Mouse (Mus musculus) limb, embryonic 13.5 days (tissue): Measurements from ENCODE around the gene Kank4. TPM values are rescaled to one million over a fixed set of nuclear protein-coding genes. Genes with fewer than 3 reads are reported as not detected.
A peak's percentile ranks its signal among the peaks of the same experiment; 100 is the strongest.
"Not testable (repeated sequence)": the region's sequence is repeated elsewhere in the genome, so short reads cannot be mapped to it uniquely, and the experiment has no call there.

ENCODE experiments used
- ATAC-seq: fragments of 200-750 bp; cut with Nextera tagmentation; 2 replicates; pipeline ENCODE4 v1.8.0; 2017; ENCODE audit warnings: low read depth, moderate number of reproducible peaks, moderate TSS enrichment; ENCODE audit not compliant: low FRiP score
- H3K27ac ChIP-seq: fragments of 300-500 bp; sonication (generic); 2 replicates; pipeline ENCODE4 v1.5.1; 2015; ENCODE audit warnings: inconsistent platforms, mild to moderate bottlenecking, moderate library complexity
- H3K27me3 ChIP-seq: fragments of 300-500 bp; sonication (generic); 2 replicates; pipeline ENCODE4 v1.6.1; 2015; ENCODE audit warnings: mild to moderate bottlenecking, inconsistent platforms
- H3K36me3 ChIP-seq: fragments of 300-500 bp; sonication (generic); 2 replicates; pipeline ENCODE4 v1.6.1; 2015; ENCODE audit warnings: inconsistent platforms, mild to moderate bottlenecking, moderate library complexity
- H3K4me1 ChIP-seq: fragments of 300-500 bp; sonication (generic); 2 replicates; pipeline ENCODE4 v1.6.1; 2015; ENCODE audit warnings: inconsistent platforms
- H3K4me2 ChIP-seq: fragments of 300-500 bp; sonication (generic); replicated peaks from 2 replicates; pipeline ENCODE4 v1.6.1; 2015; ENCODE audit warnings: inconsistent platforms, mild to moderate bottlenecking, moderate library complexity
- H3K4me3 ChIP-seq: fragments of 300-500 bp; sonication (generic); 2 replicates; pipeline ENCODE4 v1.5.1; 2015; ENCODE audit warnings: moderate library complexity, mild to moderate bottlenecking, inconsistent platforms
- H3K9ac ChIP-seq: fragments of 300-500 bp; sonication (generic); 2 replicates; pipeline ENCODE4 v1.6.1; 2015; ENCODE audit warnings: mild to moderate bottlenecking, inconsistent platforms
- H3K9me3 ChIP-seq: fragments of 300-500 bp; sonication (generic); 2 replicates; pipeline ENCODE4 v1.6.1; 2016; ENCODE audit warnings: inconsistent platforms
- WGBS: fragments of 180-500 bp; shearing (Covaris S2); methylation state at CpG from one replicate; pipeline ENCODE4 v1.1.7; 2015; 5-methylcytosine and 5-hydroxymethylcytosine counted together
- polyA plus RNA-seq: library from polyadenylated mRNA; unstranded; fragments of >200 nt; fragmentation: Nextera tagmentation; extraction: Ambion mirVana; gene quantifications from 2 replicates; pipeline ENCODE4 v1.2.1, GENCODE M21; 2015

Gene Kank4
- polyA plus RNA-seq: 2.8 and 3.0 TPM in 2 replicates

GRCm38 (mm10) chr4:98817184-98817911 lies at the start of gene Kank4:
Kank4 (minus strand) TSS chr4:98817537.
- peaks cover 50% of the 10 kb centered on the region for H3K4me1 ChIP-seq
- H3K4me2 ChIP-seq: peak within 1 kb of the TSS; percentile 77
- peak; percentile 82 for ATAC-seq
- peak within 1 kb of the TSS; percentile 85 for H3K4me3 ChIP-seq
- no peaks in the 10 kb centered on the region for H3K36me3 ChIP-seq
- H3K27ac ChIP-seq: peak within 1 kb of the TSS; percentile 73
- H3K9ac ChIP-seq: peak within 1 kb of the TSS; percentile 93
- no peaks in the 10 kb centered on the region for H3K27me3 ChIP-seq
- no peaks in the 10 kb centered on the region for H3K9me3 ChIP-seq
- WGBS: under 1% methylated on average over 72 of the region's 72 CpGs

DNA sequence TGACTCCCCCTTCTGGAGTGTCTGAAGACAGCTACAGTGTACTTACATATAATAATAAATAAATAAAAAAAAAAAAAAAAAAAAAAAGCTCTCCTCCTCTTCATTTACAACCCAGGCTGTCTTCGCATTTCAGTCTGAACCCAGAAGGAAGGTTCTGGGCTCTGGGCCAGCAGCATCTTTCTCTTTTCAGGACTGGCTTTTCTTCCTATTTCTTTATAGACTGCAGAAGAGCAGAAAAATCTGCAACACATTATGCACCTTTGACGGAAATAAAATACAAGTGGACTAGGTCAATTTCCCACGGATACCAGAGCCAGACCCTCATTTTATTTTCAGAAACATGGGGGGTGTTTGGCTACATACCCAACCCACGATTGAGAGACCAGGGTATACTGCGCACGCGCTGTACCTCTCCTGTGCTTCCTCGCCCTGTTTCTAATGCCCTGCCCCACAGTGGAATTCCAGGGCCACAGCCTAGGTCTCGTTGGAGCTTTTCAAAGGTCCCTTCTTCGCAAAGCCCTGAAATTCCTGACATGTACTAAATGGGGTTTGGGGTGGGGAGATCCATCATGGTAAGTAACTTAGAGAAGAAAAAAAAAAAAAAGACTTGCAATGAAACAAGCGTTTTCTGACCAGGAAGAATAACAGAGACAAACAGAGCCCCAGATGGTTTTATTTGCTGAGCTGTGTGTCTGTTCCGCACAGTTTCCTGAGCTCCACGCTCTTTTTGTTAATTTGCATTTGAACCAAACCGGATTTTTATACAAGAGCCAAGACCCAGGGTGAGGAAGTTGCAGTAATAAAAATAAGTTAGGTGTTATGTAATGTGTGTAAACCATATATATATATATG lies 48.3 kb upstream of the Kank4 start:
- Histone ChIP-seq H3K4me1 (peaks cover 6% of the 10 kb centered on the region; the same call in 1 of the 2 replicates), H3K9me3 (peaks cover 10% of the 10 kb centered on the region; the same call in 1 of the 2 replicates), H3K4me2 (no peak overlapping the region), H3K27me3 (no peaks in the 10 kb centered on the region), H3K36me3 (no peaks in the 10 kb centered on the region), H3K4me3 (no peak overlapping the region), H3K9ac (no peak overlapping the region), H3K27ac (peak overlapping the region; percentile 28; the same call in 1 of the 2 replicates)
- ATAC-seq: peak; percentile 91
- 49% methylated on average over 14 of the region's 14 CpGs for WGBS

DNA sequence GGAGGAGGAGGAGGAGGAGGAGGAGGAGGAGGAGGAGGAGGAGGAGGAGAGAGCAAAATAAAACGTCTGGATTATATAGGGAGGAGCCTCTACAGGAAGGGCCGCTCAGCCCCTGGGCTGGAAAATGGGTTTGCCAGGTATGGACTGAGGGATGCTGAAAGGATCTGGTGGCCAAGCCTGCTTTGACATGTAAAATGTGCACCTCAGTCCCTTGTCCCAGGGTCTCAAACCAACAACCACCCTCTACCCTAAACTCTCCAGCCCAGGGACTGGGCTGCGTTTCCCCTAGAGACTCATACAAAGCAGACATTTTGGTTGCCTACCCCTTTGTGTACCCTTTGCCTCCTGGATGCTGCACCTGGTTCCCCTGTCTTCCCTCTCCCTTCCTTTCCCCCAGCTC lies 47.2 kb upstream of the Kank4 start:
- no peak overlapping the region for H3K9ac ChIP-seq
- H3K4me2 ChIP-seq: no peak overlapping the region
- no peak overlapping the region for H3K4me3 ChIP-seq
- no peaks in the 10 kb centered on the region for H3K27me3 ChIP-seq
- peaks cover 16% of the 10 kb centered on the region; the same call in 1 of the 2 replicates for H3K9me3 ChIP-seq
- no peak overlapping the region for H3K27ac ChIP-seq
- H3K4me1 ChIP-seq: peaks cover 6% of the 10 kb centered on the region; the same call in 1 of the 2 replicates
- no peaks in the 10 kb centered on the region for H3K36me3 ChIP-seq
- WGBS: 83% methylated on average over 3 of the region's 3 CpGs
- no peak for ATAC-seq

- no peak for ATAC-seq
- WGBS: 50% methylated on average over 1 of the region's 2 CpGs
Measured at GRCm38 (mm10) chr4:98864094-98864493, 46.8 kb upstream of the Kank4 start.

DNA sequence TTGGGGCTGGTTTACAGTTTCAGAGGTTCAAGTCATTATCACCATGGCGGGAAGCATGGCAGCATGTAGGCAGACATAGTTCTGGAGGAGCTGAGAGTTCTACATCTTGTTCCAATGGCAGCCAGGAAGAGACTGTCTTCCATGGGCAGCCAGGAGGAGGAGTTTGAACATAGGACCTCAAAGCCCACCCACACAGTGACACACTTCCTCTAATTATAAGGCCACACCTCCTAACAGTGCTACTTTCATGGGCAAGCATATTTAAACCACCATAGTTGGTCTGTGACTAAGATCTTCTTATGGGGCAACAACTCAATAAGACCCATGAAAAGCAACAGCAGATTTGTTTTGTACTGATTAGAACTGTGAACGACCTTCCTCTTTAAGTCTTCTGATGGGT lies 46.1 kb upstream of the Kank4 start:
- H3K27me3 ChIP-seq: no peaks in the 10 kb centered on the region

More at GRCm38 (mm10) chr4:98864094-98864493, 46.8 kb upstream of the Kank4 start:
- no peak overlapping the region for H3K4me3 ChIP-seq
- no peak overlapping the region for H3K4me2 ChIP-seq
- H3K36me3 ChIP-seq: no peaks in the 10 kb centered on the region
- H3K27me3 ChIP-seq: no peaks in the 10 kb centered on the region
- peaks cover 16% of the 10 kb centered on the region; the same call in 1 of the 2 replicates for H3K9me3 ChIP-seq
- H3K27ac ChIP-seq: no peak overlapping the region
- peaks cover 6% of the 10 kb centered on the region; the same call in 1 of the 2 replicates for H3K4me1 ChIP-seq
- no peak overlapping the region for H3K9ac ChIP-seq

GRCm38 (mm10) chr4:98858151-98858855 lies 41.0 kb upstream of the Kank4 start:
- H3K4me2 ChIP-seq: no peak overlapping the region
- 67% methylated on average over 4 of the region's 4 CpGs for WGBS
- H3K4me1 ChIP-seq: peaks cover 9% of the 10 kb centered on the region
- no peaks in the 10 kb centered on the region for H3K27me3 ChIP-seq
- H3K9ac ChIP-seq: no peak overlapping the region
- no peak overlapping the region for H3K4me3 ChIP-seq
- no peaks in the 10 kb centered on the region for H3K36me3 ChIP-seq
- no peak overlapping the region for H3K27ac ChIP-seq
- ATAC-seq: no peak
- 0 out of 2 replicates have a peak, but pooled peaks cover 5% of the 10 kb centered on the region for H3K9me3 ChIP-seq

More for the DNA sequence above, 46.1 kb upstream of the Kank4 start:
- 79% methylated on average over 2 of the region's 2 CpGs for WGBS
- Histone ChIP-seq H3K4me2 (no peak overlapping the region), H3K4me3 (no peak overlapping the region), H3K27ac (no peak overlapping the region), H3K36me3 (no peaks in the 10 kb centered on the region), H3K9me3 (peaks cover 16% of the 10 kb centered on the region; the same call in 1 of the 2 replicates), H3K4me1 (peaks cover 6% of the 10 kb centered on the region; the same call in 1 of the 2 replicates), H3K9ac (no peak overlapping the region)
- ATAC-seq: no peak

- Histone ChIP-seq H3K4me3 (no peak overlapping the region), H3K9me3 (0 out of 2 replicates have a peak, but pooled peaks cover 5% of the 10 kb centered on the region), H3K4me1 (peaks cover 9% of the 10 kb centered on the region), H3K27ac (peak overlapping the region; percentile 55; the same call in 1 of the 2 replicates), H3K4me2 (no peak overlapping the region), H3K36me3 (no peaks in the 10 kb centered on the region), H3K27me3 (no peaks in the 10 kb centered on the region), H3K9ac (no peak overlapping the region)
- peak; percentile 69 for ATAC-seq
- WGBS: 53% methylated on average over 11 of the region's 11 CpGs
Measured at GRCm38 (mm10) chr4:98857037-98857648, 39.8 kb upstream of the Kank4 start.

DNA sequence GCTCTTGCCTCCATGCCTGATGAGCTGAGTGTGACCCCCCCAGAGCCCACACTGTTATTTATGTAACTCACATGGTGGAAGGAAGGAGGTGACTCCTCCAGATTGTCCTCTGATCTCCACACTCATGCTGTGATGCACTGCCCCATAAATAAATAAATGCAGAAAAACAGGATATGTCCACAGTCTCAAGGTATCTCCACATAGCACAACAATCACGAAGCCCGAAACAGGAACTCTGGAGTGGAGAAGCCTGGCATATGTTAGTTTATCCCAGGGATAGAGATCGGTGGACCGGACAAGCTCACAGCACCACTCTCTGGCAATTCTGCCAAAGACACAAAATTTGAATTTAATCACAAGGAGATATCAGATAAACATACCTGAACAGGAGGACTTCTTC lies 36.6 kb upstream of the Kank4 start:
- ATAC-seq: no peak
- H3K27ac ChIP-seq: no peak overlapping the region
- no peaks in the 10 kb centered on the region for H3K27me3 ChIP-seq
- no peak overlapping the region for H3K9ac ChIP-seq
- WGBS: 80% methylated on average over 4 of the region's 4 CpGs
- H3K4me2 ChIP-seq: no peak overlapping the region
- H3K4me1 ChIP-seq: peaks cover 9% of the 10 kb centered on the region
- H3K36me3 ChIP-seq: no peaks in the 10 kb centered on the region
- peaks cover 5% of the 10 kb centered on the region; the same call in 1 of the 2 replicates for H3K9me3 ChIP-seq
- H3K4me3 ChIP-seq: no peak overlapping the region

GRCm38 (mm10) chr4:98850485-98850884 lies 33.1 kb upstream of the Kank4 start:
- not testable (repeated sequence) for ATAC-seq

DNA sequence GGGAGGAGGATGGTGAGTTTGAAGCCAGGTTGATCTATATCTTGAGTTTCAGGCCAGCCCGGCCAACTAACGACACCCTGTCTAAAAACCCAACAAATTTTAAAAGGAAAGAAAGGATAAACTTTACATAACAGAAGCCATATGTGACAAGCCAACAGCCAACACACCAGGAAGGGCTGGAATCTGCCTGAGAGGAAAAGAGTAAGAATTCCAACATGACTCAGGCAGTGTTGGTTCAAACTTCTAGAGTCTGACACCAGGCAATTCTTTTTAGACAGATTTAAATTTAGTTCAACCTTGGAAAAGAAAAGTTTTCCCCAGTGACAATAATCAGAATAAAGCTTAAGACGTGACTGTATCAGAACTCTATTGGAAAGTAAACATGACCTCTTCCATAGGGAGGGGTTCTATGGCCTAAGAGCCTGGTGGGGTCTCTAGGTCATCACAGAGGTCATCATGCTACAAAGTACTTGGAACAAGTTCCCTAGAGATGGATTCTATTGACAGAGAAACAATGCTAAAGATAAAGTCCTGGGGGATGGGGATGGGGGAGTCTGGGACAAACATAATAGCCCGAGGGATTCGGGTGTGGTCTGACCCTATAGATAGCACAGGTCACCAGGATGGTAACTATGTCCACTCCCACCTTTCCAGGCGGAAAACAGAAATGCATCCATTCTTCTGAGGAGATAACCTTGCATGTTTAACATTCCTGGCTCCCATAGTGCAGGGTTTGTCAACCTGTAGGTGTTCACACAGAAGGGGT lies 30.0 kb upstream of the Kank4 start:
- no peaks in the 10 kb centered on the region for H3K36me3 ChIP-seq
- no peaks in the 10 kb centered on the region for H3K27me3 ChIP-seq
- WGBS: 66% methylated on average over 6 of the region's 6 CpGs
- H3K9ac ChIP-seq: no peak overlapping the region
- peaks cover 5% of the 10 kb centered on the region; the same call in 1 of the 2 replicates for H3K9me3 ChIP-seq
- no peak overlapping the region for H3K27ac ChIP-seq
- peaks cover 13% of the 10 kb centered on the region for H3K4me1 ChIP-seq
- no peak overlapping the region for H3K4me2 ChIP-seq
- H3K4me3 ChIP-seq: no peak overlapping the region
- no peak for ATAC-seq

More at GRCm38 (mm10) chr4:98850485-98850884, 33.1 kb upstream of the Kank4 start:
- not testable (repeated sequence) for H3K4me3 ChIP-seq, H3K27me3 ChIP-seq, H3K27ac ChIP-seq, H3K36me3 ChIP-seq, H3K9me3 ChIP-seq, H3K9ac ChIP-seq, H3K4me2 ChIP-seq
- 71% methylated on average over 1 of the region's 1 CpGs for whole genome bisulfite sequencing
- H3K4me1 ChIP-seq: peaks cover 12% of the 10 kb centered on the region
